Mouse (Mus musculus) CH12F3 (cell line): ENCODE data around the gene Fhl2.
"Not testable (repeated sequence)": the region's sequence is repeated elsewhere in the genome, so short reads cannot be mapped to it uniquely, and the experiment has no call there.

Source experiments
- in situ Hi-C: fragments of 300-500 bp; cut with MboI; formaldehyde crosslinking; loops from 2 replicates; pipeline ENCODE4 v1.14.3; 2020; ENCODE audit warnings: low sequenced_read_pairs

Gene Fhl2

GRCm38 (mm10) chr1:43153538-43153937 lies 43.2 kb downstream of the Fhl2 start:
- in situ Hi-C loops: no loop called here

- in situ Hi-C loops: no loop called here
These were observed 44.2 kb downstream of the Fhl2 start for GRCm38 (mm10) chr1:43152626-43153025.

GRCm38 (mm10) chr1:43150225-43150624 lies 46.6 kb downstream of the Fhl2 start:
- in situ Hi-C loops: no loop called here

- in situ Hi-C loops: loop anchor here (10.0 kb wide), 1 partner anchor 107 kb away; no protein-coding TSS in a partner anchor
These were observed 49.3 kb downstream of the Fhl2 start for GRCm38 (mm10) chr1:43147474-43147873.

- in situ Hi-C loops: loop anchor here (10.0 kb wide), 1 partner anchor 109 kb away; no protein-coding TSS in a partner anchor
These were observed 51.4 kb downstream of the Fhl2 start for GRCm38 (mm10) chr1:43145388-43145787.

- in situ Hi-C loops: loop anchor here (10.0 kb wide), 1 partner anchor 110 kb away; no protein-coding TSS in a partner anchor
These were observed 52.4 kb downstream of the Fhl2 start for GRCm38 (mm10) chr1:43144338-43144906.

GRCm38 (mm10) chr1:43143791-43144190 lies 53.0 kb downstream of the Fhl2 start:
- in situ Hi-C loops: loop anchor here (10.0 kb wide), 1 partner anchor 111 kb away; no protein-coding TSS in a partner anchor

GRCm38 (mm10) chr1:43143284-43143683 lies 53.5 kb downstream of the Fhl2 start:
- in situ Hi-C loops: loop anchor here (10.0 kb wide), 1 partner anchor 112 kb away; no protein-coding TSS in a partner anchor

GRCm38 (mm10) chr1:43142849-43143248 lies 53.9 kb downstream of the Fhl2 start:
- in situ Hi-C loops: loop anchor here (10.0 kb wide), 1 partner anchor 112 kb away; no protein-coding TSS in a partner anchor

GRCm38 (mm10) chr1:43141555-43141961 lies 55.2 kb downstream of the Fhl2 start:
- in situ Hi-C loops: loop anchor here (10.0 kb wide), 1 partner anchor 113 kb away; no protein-coding TSS in a partner anchor

- in situ Hi-C loops: loop anchor here (10.0 kb wide), 1 partner anchor 115 kb away; no protein-coding TSS in a partner anchor
These were observed 57.1 kb downstream of the Fhl2 start for GRCm38 (mm10) chr1:43139587-43140266.

GRCm38 (mm10) chr1:43138268-43138812 lies 58.4 kb downstream of the Fhl2 start:
- in situ Hi-C loops: no loop called here

GRCm38 (mm10) chr1:43137334-43137733 lies 59.5 kb downstream of the Fhl2 start:
- in situ Hi-C loops: no loop called here

- in situ Hi-C loops: not testable (repeated sequence)
These were observed 60.2 kb downstream of the Fhl2 start for GRCm38 (mm10) chr1:43136488-43137029.

GRCm38 (mm10) chr1:43131591-43131990 lies 65.2 kb downstream of the Fhl2 start:
- in situ Hi-C loops: no loop called here

GRCm38 (mm10) chr1:43130219-43130981 lies 66.4 kb downstream of the Fhl2 start:
- in situ Hi-C loops: no loop called here

GRCm38 (mm10) chr1:43127820-43128610 lies 68.8 kb downstream of the Fhl2 start:
- in situ Hi-C loops: no loop called here

GRCm38 (mm10) chr1:43127196-43127595 lies 69.6 kb downstream of the Fhl2 start:
- in situ Hi-C loops: no loop called here

- in situ Hi-C loops: no loop called here
These were observed 72.1 kb downstream of the Fhl2 start for GRCm38 (mm10) chr1:43124726-43125125.

- in situ Hi-C loops: no loop called here
These were observed 74.2 kb downstream of the Fhl2 start for GRCm38 (mm10) chr1:43122616-43123015.
